Mouse (Mus musculus) T-cell, adult 2 months (primary cell): ENCODE data around the gene Mip.
"Not testable (repeated sequence)": the region's sequence is repeated elsewhere in the genome, so short reads cannot be mapped to it uniquely, and the experiment has no call there.

Experiments
- DNase-seq: peaks from one replicate; pipeline ENCODE4 v3.0.0; 2022; ENCODE audit warnings: low spot score

The Mip gene

DNA sequence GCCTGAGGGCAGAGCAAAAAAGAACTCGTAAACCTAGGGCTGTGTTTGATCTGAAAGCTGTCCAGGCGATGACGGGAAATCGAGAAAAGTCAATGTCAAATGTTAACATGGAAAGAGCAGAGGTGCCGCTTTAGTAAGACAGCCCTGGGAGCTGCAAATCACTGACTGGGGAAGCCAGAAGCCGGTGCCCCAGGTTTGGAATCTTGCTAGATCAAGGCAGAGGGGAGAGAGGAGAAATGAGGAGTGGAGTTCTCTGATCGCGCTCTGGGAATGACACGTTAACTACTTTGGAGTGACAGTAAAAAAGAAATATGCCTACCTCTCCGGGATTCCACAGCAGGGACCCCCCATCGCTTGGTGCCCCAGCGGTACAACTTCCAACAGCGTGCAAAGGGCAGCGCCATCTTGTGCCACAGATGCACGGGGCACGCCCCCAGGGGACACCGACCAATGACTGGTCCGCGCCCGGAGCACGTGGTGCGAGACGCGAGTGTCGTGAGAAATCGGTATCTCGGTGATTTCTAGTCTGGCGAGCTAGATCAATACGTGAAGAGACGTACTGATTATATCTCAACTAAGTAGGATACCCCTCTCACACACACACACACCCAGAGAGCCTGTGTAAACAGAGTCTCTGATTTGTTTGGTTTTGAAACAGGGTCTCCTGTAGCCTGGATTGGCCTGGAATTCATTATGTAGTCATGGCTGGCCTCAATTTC, 14.1 kb upstream of the Mip start, which contains the start of gene Spryd4:
Spryd4 (minus strand) TSS at position 418 of the 719 bp plus-strand sequence.
- DNase-seq: peak; percentile 91

DNA sequence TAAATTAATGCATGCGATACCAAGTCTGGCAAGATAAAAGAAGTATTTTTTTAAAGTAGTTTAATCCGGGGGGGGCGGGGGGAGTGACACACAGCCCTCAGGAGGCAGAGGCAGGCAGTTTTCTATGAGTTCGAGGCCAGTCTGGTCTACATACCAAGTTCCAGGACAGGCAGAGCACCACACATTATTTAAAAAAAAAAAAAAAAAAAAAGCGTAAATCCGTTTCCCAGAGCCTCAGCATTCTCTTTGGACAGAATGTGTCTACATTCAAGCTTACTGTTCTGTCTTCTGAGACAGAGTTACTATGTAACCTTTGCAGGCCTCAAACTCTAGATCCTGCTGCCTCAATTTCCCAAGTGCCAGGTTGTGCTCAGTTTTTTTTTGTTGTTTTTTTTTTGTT, 13.5 kb upstream of the Mip start:
- no peak for DNase-seq

DNA sequence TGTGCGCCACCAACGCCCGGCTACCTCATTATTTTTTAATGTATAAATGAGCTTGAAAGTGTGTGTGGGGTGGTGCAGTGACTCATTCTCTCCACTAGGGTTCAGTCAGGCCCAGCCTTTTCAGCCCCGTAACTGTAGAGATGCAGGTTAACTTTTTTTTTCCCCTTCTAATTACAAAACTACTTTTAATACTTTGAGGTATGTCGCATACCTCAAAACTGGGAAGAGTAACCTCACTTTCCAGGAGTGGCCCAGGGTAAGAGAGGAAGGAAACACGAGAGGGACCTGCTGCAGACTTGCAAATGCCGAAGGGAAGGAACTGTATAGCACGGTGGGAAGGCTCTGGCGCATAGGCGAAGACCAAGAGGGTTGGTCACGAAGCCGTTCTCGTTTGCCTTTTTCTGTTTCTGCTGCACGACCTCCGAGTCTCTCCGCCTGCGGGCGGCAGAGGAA, 12.7 kb upstream of the Mip start:
- peak; percentile 78 for DNase-seq

DNA sequence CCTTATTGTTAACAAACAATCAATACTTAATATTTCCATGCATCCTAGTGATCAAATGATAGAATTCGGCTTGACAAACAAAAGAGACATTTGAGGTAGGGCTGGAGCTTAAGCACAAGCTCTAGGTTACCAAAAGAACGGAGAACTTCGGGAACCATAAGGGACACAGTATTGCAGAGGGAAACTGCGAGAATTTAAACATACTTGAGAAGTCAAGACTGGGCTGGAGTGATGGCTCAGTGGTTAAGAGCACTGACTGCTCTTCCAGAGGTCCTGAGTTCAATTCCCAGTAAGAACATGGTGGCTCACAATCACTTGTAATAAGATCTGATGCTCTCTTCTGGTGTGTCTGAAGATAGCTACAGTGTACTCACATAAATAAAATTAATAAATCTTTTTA, 11.5 kb upstream of the Mip start:
- not testable (repeated sequence) for DNase-seq

DNA sequence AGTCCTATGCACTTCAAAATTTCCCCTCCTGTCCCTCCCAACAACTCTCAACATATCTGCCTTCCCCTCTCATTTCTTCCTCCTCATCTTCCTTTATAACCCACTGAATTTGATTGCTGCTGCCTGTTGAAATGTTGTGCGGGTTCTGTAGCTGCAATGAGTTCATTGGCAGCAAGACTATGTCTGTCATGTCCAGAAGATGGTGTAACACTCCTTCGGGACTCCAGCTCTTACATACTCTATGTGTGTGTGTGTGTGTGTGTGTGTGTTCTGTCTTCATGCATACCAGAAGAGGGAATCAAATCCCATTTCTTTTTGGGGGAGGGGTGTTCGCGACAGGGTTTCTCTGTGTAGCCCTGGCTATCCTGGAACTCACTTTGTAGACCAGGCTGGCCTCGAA, 10.7 kb upstream of the Mip start:
- DNase-seq: no peak

DNA sequence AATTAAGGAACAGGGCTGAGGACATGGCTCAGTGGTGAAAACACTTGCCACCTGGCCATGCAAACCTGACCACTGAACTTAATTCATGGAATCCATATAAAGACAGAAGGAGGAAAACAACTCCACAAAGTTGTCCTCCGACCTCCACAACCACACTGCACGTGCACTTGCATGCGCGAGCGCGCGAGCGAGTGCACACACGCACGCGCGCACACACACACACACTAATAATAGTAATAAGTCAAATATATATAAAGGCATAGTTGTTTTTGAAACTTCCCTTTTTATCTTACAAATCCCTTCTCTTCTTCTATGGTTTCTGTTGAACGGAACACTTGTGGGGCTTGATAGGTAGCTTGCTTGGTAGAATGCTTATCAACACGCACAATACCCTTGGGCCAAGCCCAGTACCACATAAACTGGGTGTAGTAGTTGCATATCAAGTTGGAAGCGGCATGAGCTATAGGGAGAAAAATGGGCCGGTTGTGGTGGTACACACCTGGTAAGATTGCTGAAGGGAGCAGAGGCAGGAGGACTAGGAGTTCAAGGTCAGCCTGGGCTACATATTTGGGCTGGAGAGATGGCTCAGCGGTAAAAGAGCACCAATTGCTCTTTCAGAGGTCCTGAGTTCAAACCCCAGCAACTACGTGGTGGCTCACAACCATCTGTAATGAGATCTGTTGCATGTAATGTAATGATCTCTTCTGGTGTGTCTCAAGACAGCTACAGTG, 7.1 kb upstream of the Mip start:
- DNase-seq: no peak

DNA sequence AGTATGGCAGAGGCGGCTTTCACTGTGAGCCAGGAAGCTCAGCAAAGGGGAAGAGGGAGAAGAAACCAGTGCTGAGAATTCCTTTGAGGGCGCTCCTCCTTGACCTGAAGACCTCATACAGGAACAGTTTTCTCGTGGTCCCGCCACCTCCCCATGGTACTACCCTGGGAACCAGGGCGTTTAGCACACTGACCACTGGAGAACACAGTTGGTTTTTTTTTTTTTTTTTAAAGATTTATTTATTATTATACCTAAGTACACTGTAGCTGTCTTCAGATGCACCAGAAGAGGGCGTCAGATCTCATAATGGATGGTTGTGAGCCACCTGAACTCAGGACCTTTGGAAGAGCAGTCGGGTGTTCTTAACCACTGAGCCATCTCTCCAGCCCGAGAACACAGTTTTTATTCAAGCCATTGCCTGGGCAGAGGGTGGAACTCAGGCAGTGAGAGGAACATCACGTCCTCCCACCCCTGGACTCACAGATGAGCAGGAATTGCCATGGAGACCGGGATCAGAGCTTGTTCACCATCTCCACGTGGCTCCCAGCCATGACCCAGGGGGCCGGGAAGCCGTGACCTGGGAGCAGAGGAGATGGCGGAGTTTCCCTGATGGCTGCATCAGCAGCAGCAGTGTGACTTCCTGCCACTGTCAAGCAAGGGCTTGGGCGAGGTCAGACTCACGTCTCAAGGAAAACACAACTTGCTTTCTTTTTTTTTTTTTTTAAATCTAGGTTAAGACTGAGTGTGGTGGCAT, 3.9 kb upstream of the Mip start:
- peak; percentile 36 for DNase-seq

DNA sequence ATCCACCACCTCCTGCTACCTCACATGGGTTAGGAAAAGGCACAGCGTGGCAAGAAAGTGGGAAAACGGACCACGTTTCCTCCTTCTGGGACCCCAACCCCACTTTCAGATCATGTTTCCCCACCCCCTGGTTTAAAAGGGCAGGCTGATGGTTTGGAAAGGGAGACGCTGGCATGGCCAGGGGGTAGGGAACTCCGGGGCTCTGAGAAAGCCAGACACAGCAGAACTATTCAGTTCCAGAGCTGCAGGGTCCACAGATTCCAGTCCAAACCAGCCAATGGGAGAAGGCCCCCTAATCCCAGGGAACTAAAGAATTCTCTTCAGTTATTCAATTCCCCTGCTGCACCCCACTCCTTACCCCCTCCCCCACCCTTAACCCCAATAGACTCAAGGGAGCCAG, 574 bp upstream of the Mip start:
- DNase-seq: no peak

DNA sequence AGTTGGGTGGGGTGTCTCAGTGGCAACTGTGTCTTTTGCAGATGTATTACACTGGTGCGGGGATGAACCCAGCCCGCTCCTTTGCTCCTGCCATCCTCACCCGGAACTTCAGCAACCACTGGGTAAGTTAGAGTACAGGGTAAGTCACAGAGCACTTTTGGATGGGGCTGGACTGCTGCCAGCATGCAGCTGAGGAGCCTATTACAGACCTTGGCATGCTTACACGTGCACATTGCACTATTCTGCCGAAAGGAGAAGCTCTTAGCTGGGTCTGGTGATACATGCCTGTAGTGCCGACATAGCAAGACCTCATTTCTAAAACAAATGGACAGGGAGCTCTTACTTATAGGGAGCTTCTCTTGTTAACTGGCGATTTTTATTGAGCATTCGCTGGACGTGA, 2.0 kb downstream of the Mip start:
- DNase-seq: no peak

DNA sequence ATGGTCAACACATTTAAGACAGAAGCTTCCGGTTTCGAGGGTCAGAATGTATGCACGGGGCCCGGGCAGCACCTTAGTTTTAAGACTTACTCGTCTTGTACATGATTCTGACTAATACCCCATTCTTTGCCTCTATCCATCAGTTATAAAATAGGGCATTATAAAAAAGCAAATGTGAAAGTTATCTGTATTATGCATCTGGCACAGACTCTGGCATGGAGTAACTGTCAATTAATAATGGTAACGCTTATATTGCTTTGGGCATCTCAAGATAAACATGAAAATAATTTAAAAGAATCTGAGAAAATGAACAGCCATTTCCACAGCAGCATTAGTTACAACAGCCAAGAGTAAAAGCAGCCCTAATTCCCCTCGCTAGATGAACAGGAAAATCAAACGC, 2.4 kb downstream of the Mip start:
- DNase-seq: no peak

DNA sequence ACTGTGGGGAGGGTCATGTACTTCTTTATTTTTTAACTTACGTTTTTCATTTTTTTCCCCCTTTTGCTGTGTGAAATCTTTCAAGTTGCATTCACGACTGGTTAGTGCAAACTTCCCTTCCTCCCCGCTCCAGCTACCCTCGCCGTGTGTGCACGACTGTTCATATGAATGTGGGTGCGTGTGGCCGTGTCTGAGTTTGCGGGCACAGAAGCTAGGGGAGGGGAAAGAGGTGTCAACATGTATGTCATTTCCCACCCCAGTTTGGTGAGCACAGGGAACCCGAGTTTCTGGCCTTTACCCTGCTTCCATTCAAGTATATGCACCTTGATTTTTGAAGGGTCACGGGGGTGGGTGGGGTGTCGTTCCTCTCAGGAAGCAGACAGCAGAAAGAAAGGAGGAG, 4.9 kb downstream of the Mip start:
- DNase-seq: peak; percentile 30

DNA sequence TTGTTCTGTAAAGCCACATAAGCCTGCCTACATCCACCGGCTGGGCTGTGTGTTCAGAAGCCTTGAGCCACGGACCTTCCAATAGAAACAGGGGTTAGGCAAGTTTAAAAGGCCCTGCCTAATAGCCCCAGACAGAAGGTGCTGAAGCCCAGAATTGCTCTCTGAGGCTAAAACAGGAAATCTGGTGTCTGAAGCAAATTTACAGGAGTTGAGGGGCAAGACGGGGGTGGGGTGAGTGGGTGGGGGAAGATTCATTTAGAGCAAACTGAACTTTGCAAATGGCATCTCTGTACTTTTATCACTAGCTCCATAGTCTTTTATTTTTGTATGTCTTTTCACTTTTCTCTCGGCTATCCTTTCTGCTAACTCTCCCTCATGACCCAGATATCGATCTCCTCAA, 5.5 kb downstream of the Mip start:
- no peak for DNase-seq

DNA sequence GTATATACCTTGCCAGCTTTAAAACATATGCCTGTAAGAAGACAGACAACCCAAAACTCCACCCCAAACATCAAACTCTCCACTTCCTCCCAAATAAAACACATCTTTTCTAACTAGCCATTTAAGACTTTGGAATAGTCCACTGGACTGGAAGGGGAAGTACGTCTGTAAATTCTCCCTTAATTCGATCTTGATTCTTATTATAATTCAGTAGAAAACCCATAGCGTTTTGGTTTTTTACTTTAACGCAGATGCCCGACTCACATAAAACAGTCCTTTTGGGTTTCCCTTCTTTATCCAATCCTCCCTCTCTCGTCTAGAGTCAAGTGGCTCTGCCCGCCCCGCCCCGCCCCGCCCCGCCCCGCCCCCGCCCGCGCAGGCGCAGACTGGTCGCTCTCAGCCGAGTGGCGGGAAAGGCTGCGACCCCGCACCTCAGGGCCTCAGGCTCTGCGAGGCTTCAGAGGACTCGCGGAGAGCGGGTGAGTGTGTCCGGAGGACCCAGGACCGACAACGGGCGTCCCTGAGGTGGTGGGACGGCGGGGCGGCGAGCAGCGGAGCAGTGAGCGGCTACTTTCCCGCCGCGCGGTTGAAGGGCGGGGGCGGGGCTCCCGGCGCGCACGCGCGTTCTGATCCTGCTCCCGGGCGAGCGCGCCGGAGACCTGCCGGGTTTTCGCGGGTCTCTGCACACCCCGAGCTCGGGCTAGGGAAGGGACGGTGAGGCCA, 6.2 kb downstream of the Mip start, which contains the start of gene Timeless:
Timeless (plus strand) TSS at position 369 of the 723 bp plus-strand sequence.
- DNase-seq: peak; percentile 86

DNA sequence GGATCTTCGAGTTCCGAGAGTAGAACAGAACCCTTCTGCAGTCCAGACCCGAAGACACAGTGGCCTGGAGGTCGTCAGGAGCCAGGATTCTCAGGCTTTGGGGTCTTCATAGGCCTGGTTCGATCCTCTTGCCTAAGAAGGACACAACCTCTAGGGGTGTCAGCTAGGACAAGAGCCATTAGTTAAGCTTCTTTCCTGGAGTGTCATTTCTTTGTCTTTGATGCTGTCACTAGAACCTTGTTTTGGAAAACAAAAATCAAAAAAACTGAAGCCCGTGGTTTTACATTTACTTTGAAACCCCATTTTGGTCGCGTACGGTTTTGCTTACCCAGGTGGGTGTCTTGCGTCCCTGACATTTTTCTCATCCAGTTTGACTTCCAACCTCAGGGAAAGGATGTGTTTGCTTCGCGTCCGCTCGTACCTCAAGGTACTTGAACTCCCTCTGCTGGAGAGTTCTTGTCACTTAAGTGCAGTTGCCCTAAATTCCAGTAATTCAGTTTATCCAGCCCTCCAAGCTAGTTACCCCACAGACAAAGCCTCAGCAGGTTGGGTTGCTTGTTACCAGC, 6.9 kb downstream of the Mip start:
- DNase-seq: peak; percentile 68

DNA sequence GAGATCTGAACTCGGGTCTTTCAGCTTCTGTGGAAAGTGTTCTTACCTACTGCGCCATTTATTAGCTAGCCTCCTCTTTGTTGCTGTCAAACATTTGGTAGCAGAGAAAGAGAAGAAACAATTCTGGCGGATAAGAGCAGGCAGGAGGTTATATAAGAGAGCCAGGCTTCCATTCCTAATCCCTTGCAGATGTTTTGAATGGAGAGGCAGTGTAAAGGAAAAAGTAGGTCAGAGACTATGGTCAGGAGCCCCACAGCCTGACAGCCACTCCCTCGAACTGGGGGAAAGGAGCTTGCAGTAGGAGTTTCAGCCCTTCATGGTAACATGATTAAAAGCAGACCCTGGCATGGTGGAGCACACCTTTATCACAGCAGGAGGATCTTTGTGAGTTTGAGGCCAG, 10.7 kb downstream of the Mip start:
- no peak for DNase-seq

DNA sequence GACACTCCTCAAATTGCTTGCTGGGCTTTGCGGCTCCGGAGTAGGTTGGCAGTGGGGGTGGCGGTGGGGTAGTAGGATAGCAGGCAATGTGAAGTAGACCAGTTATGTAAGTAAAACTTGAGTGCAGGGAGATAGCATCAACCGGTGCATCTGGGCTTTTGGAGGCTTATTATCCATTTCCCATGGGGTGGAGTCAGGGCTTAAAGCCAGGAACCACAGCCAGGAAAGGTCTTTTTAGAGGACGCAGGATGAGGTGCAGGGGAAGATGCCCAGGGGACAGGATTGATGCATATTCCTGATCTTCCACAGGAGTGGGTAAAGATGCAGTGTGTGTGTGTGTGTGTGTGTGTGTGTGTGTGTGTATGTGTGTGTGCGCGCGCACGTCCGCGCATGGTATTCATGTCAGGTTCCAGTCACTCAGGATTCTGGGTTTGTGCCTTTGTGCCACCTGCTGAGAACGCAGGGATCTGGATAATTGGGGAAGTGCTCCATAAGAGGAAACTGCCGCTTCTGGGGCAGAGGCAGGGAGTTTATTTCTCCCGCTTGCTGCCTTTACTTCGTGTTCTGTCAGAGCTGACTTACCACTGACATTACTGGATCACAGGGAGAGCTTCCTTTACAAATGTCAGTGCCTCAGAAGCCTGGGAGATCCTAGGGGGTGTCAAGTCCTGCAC, 12.3 kb downstream of the Mip start:
- DNase-seq: no peak

DNA sequence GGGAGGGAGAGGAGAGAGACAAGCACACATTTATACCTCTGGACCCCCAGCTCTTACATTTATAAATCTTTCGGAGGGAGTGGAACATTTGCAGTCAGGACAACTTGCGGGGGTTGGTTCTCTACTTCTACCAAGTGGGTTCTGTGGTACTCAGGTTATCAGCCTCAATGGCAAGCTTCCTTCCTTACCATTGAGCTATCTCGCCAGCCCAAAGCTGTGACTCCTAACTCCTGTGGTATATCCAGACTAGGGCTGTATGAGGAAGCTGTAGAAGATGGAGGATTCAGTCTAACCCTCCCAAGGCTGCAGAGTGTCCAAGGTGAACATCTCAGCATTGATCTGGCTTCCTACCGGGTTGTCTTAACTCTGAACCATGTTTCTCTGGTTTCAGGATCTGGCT, 13.5 kb downstream of the Mip start:
- no peak for DNase-seq

DNA sequence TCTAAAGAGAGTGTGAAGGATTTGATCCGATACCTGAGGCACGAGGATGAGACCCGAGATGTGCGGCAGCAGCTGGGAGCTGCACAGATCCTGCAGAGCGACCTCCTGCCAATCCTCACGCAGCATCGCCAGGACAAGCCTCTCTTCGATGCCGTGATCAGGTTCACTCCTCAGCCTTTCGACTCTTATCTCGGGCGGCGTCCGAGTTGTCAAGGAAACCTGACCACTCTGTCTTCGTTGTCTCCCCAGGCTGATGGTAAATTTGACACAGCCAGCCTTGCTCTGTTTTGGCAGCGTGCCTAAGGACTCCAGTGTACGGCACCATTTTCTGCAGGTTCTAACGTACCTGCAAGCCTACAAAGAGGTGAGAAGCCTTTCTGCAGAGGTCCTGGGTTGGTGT, 14.5 kb downstream of the Mip start:
- DNase-seq: no peak

DNA sequence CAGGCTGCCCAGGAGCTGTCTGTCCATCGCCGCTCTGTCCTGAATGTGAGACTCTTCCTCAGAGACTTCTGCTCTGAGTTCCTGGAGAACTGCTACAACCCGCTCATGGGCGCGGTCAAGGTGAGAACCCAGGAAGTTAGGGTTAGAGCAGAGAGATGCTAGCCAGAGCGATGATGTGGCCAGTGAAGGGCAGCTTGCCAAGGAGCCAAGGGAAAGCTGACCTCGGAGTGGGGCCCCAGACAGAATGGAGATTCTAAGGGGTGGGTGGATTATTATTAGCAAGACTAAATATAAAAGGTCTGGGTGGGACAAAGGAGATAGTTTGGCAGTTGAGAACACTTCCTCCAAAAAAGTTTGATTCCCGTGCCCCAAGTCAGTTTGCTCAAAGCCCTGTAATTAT, 17.6 kb downstream of the Mip start:
- DNase-seq: no peak

DNA sequence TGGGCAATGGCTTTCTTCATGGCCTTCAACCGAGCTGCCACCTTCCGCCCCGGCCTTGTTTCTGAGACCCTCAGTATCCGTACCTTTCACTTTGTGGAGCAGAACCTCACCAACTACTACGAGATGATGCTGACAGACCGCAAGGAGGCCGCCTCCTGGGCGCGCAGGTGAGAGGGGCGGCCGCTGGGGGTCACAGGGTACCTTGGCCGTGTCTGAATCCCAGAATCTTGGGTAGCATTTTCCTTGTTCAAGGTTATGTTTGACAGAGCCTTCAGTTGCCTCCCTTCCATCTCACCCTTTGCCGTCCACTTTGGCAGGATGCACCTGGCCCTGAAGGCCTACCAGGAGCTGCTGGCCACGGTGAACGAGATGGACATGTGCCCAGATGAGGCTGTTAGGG, 18.5 kb downstream of the Mip start:
- DNase-seq: no peak

DNA sequence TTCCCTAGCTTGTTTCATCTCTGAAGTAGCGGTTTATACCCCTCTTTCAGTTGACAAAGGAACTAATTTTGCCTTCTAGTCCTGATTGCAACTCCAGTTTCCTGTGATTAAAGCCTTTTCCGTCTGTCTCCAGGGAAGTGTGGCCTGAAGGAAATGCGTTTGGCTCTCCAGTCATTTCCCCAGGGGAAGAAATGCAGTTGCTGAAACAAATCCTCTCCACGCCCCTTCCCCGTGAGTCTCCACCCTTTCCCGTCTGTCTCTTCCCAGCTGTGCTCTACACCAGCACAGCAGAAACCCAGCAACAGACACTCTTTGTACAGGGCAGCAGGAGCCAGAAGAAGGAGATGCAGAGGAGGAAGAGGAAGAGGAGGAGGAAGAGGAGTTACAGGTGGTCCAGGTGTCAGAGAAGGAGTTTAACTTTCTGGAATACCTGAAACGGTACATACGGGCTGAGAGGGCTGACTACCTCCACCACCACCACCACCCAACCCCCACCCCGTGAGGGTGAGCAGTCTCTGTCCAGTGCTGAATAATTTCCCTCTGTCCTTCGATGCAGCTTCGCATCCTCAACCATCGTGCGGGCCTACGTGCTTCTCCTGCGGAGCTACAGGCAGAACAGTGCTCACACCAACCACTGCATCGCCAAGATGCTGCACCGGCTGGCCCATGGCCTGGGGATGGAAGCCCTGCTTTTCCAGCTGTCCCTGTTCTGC, 21.5 kb downstream of the Mip start:
- DNase-seq: no peak
